Mouse (Mus musculus) frontal cortex, postnatal 14 days (tissue): Measurements from ENCODE around the gene Ets2.
A peak's percentile ranks its signal among the peaks of the same experiment; 100 is the strongest.
"Not testable (repeated sequence)": the region's sequence is repeated elsewhere in the genome, so short reads cannot be mapped to it uniquely, and the experiment has no call there.

Experiments
- DNase-seq, 2 experiments: peaks; one replicate each; pipeline ENCODE4 v3.0.0; 2022; ENCODE audit warnings: low spot score in 2 of 2

The Ets2 gene

GRCm38 (mm10) chr16:95734785-95735184, 32.9 kb downstream of the Ets2 start:
- no peak for DNase-seq

GRCm38 (mm10) chr16:95736059-95736458, 34.2 kb downstream of the Ets2 start:
- DNase-seq = no peak

DNA sequence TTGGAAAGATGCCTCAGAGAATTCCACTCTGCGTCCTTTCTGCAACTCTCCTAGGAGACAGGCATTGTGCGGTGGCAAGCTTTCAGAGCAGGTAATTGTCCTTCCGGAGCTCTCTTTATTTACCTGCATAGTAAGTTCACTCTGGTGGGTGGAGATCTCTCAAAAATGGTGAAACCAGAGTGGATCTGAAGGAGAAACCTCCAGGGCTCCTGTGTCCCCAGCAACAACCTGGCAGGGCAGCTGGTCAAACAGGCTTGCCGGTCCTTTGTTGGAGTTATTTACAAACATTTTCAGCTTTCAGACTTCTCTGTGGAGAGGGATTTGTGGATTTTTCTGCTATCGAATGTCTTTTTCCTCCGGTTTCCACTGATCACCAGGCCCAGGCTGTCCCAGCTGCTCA, 34.6 kb downstream of the Ets2 start:
- DNase-seq = no peak

DNA sequence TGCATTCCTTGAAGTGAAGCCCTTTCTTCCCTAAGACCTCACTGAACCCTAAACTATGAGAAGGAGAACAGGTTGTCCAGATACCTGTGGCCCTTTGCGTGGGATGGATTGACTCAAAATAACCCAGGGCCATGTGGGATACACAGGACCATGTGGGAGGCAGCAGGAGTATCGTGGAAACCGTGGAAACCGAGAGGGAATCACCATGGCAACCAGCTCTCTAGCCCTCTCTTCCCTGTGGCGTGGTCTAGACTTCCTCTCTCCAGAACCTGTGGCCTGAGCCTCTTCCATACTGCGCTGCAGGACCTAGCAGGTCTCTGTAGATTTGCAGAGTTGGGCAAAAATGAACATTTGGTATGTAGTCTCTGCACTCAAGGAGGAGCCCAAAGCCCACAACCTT, 37.6 kb downstream of the Ets2 start:
- peak in 1 of 2 experiments; percentile 34 for DNase-seq

- DNase-seq = no peak
These were observed 39.5 kb downstream of the Ets2 start for GRCm38 (mm10) chr16:95741358-95741757.

DNA sequence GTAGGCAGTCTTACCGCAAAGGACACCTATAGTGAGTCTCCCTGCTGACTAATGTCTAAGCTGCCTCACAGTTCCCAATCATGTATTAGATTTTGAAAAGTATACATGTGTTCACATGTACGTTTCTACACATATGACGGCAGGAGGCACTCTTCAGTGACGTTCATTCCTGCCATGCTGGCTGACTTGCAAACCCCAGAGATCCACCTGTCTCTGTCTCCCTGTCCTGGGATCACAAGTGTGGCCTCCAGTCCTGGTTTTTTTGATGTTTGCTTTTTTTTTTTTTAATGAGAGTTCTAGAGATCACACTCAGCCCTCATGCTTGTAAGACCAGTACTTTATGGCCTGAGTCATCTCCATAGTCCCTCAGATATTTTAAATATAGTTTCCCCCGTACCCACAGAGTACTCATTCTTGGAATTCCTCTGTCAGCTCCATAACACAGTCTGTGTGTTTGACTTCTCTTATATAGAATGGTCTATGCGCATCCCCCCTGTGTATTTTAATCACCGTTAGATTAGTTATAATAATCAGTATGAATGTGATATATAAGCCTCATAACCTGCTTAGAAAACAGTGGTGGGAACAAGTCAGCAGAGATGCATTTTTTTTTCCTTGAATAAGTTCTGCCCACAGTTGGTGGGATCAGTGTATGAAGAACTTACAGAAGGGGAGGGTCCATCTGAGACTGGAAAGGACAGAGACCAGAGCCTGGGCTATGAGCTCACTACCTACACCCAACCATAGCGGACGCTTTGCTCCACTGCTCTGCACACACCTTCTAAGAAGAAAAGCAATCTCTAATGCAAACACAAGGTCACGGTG, 40.3 kb downstream of the Ets2 start:
- DNase-seq = no peak

GRCm38 (mm10) chr16:95742740-95743030, 40.8 kb downstream of the Ets2 start:
- DNase-seq = no peak

DNA sequence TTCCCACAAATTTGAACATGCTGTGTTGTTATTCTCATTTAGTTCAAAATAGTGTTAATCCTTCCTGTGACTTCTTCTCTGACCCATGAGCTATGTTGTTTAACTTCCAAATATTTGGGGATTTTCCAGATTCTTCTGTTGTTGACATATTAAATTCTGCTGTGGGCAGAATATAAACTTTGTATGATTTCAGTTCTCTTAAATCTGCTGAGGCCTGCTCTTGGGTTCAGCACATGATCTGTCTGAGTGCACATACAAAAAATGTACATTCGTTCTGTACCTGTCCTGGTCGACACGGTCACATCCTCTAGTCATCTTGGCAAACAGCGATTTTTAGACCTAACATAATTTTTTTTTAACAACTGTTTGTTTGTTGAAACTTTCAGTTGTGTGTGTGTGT, 41.2 kb downstream of the Ets2 start:
- no peak for DNase-seq

GRCm38 (mm10) chr16:95744771-95745170, 42.9 kb downstream of the Ets2 start:
- no peak for DNase-seq

DNA sequence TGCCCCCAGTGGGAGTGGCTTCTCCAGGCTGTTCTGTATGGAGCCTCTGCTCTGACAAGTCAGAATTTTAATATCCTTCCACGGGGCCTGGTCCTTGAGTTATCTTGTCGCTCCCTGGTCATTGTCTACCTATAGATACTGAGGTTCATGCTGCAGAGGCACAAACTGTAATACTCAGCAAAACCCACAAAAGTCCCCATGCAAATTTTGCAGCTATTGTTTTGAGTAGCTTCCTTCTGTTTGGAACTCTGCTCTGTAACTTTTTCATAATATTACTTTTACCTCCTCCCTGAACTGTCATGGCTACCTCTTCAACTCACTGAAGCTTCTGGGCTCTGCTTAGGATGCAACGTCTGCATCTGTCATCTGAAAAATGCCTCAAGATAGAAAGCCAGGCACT, 43.8 kb downstream of the Ets2 start:
- DNase-seq = no peak

DNA sequence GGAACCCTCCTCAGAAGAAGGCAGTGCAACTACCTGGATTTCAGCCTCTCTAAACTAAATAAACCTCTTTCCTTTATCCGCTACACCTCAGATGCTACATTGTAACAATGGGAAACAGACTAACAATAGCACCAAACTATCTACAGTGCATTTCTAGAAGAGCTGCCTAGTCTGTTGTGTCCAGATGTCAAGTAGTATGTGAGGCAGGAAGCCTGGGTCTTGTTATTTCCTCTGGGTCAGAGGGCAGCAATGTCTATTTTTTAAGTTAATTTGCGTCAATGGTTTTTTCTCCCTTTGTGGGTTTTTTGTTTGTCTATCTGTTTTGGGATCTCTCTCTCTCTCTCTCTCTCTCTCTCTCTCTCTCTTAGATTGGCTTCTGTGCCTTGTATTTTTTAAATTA, 44.7 kb downstream of the Ets2 start:
- no peak for DNase-seq

GRCm38 (mm10) chr16:95749291-95750103, 47.6 kb downstream of the Ets2 start:
- DNase-seq = no peak

DNA sequence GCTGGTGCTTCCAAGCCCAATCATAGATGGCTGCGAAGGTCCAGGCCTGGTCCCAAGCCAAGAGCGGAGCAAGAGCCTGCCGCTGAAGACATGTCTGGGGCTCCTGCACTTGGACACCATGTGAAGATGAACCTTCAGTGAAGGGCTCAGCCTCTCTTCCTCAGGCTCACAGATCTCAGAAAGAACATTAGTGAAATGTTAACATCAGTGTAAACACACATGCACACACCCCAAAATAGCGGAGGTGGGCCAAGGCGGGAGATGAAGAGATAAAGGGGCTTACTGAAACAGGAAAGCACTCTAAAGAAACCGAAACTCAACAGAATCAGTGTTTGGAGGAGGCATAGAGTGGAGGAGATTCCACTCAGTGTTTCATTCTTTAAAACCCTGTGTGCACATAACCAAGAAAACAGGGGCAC, 48.3 kb downstream of the Ets2 start:
- DNase-seq = no peak

DNA sequence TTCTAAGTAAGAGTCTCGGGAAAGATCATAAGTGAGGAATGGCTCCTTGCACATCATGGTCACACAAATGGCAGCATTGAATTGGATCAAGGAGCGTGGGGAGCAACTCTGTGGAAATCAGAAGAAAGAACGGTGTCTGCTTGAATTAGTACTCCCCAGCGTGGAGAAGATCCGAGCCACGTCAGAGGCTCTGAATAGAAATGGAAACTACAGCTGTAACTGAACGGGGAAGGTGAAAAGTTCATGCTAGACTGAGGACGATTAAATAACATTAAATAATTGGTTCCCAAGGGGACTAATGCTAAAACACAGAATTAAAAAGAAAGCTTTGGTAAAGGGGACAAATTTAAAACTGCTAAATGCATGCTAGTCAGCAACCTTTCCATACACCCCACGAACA, 50.6 kb downstream of the Ets2 start:
- no peak for DNase-seq

DNA sequence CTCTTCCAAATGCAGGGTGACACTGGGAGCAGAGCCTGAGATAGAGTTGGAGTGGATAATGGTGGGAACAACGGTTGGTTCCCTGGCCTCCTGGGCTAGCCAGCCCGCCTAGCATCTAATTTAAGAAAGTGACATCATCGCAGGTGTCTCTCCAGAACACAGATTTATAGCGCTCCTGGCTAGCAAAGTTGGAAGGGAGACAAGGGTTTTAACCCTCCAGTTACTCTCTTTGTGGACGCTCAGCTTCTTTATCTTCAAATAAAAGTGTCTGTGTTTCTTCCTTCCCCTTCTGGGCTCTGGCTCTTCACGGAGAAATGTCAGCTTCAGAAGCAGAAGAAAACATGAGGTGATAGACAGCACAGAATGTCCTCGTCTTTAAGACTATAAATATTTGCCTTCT, 51.4 kb downstream of the Ets2 start:
- DNase-seq = no peak

GRCm38 (mm10) chr16:95759151-95759987, 57.5 kb downstream of the Ets2 start:
- no peak for DNase-seq

DNA sequence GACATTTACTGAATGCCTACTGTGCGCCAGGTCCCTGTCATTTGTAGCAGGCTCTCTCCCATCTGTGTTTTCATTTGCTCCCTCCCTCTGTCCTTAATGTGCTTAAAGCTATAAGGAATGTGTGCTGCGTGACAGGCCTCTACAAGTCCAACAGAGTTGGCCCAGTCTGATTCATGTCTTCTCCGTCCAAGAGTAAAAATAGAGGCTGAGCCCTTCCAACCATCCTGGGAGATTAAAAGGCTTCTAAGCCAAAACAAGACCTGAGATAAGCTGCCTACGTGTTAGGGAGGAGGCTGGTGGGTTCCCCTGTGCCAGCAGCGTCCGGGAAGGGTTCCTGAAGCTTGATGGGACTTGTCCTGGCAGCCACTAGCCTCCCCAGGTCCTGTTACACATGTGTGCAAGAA, 58.1 kb downstream of the Ets2 start:
- no peak for DNase-seq

GRCm38 (mm10) chr16:95761742-95762141, 59.9 kb downstream of the Ets2 start:
- DNase-seq = no peak

DNA sequence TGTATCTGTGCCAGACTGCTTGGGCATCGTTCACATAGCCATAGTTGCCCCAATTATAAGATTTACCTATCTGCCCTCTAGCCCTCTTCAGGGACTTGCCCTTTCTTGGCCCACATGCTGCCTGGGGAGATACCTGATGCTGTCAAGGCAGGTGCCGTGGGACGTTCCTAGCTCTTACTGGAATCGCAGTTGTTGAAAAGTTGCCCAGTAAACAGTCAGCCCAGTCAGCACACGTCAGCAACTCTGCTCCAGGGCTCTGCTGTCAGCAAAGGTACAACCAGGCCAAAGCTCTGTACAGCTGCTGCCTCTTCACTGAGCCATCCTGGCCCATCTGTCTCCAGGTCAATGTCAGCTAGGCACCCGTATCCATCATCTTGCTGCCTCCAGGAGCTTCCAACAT, 61.3 kb downstream of the Ets2 start:
- DNase-seq = no peak

DNA sequence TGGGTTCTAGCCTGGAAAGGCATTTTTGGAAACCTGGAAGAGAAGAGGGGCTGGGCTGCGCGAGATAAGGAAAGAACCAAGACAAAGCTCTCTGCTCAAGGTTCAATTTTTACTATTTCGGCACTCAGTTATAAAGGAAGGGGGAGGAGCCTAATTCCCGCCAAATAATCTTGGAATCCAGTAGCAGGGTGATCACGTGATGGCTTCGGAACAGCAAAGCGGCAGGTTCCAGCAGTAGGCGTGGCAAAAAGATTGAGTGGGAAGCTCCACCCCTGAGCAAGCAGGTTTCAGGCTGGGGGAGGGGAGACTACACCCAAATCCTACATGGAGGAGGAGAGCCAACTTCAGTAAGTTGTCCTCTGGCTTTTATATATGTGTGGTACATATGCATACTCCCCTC, 62.2 kb downstream of the Ets2 start:
- not testable (repeated sequence) for DNase-seq

DNA sequence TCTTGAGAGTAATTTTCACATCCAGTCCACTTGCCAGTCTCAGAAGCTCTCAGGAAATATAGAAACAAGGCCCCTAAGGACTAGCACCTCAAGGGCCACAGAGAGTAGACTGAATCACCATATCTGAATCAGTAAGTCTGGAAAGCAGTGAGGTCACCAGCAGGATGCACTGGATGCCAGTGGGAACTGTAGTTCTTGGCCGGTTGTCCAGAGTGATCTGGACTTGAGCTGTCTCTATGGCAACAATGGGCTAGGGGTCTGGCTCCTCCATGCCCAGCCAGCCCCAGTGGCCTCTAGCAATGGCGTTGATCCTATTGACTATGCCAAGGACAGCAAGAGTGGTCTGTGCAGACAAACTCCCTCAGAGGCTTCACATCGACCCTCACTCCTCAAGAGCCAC, 64.3 kb downstream of the Ets2 start:
- no peak for DNase-seq

DNA sequence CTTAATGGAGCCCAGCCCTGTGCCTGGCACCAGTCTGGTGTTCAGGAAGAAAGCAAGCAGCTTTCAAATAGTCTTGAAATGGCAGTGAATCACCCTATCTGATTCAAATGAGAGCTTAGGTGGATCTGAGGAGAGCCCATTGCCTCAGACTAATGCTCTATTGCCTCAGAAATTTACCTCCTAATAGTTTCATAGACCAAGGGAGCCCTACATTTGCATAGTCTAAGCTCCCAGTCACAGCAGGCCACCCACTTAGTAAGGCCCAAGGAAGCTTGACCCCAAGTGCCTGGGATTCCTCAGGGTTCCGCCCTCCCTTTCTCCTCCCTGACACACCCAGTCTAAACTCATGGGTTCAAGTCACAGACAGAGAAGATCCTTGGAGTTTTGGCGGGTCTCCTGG, 65.4 kb downstream of the Ets2 start:
- DNase-seq = no peak
